Mouse (Mus musculus): ENCODE results near the gene Wbp2nl. TPM values are rescaled to one million over a fixed set of nuclear protein-coding genes. Genes with fewer than 3 reads are reported as not detected.

Wbp2nl gene
- not detected in 2 replicates for polyA plus RNA-seq (2014; fragmentation: Nextera tagmentation; extraction: Ambion mirVana)

DNA sequence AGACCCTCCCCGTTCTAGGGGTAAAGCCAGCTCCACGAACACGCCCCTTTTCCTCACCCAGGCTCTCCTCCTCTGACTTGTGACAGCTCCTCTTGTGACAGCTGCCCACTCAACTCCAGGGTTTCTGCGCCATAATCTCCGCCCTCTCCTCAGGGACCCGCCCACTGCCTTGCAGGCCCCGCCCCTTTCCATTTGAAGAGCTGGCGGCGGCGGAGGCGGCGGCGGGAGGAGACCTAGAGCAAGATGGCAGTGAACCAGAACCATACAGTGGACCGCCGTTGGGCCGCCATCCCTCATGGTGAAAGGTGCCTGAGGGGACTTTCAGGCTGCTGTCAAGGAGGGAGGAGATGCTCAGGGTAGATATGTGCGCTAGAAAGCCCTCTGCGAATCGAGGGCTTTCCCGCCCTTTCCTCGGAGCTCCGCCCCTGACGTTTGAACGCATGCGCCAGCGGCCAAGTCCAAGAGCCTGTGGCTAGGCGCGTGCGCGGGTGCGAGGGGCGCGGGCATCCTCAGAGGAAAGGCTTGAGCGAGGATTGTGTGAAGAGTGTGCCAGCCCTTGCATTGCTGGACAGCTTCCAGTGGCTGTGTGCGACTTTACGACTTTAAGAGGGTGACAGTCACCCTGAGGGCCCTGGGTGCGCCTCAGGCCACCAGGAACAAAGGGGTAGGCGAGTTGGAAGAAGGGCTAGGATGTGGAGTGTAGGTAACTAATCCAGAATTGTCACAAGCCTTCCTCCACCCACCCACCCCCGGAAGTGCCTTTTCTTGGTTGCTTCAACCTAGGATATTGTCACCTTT, at the start of gene Wbp2nl:
Gene Wbp2nl, plus strand, starts transcription at position 191 of the 798 bp plus-strand sequence.
- H3K36me3 ChIP-seq (ENCODE audit: control insufficient read depth, insufficient read depth, low read length): no peaks in the 10 kb centered on the region
- no peak within 1 kb of the TSS for H3K27ac ChIP-seq (ENCODE audit: low read depth, low read length)
- H3K9me3 ChIP-seq (replicated peaks; ENCODE audit: control insufficient read depth, low read length): no peaks in the 10 kb centered on the region
- WGBS: 68% methylated on average over 39 of the region's 39 CpGs
- H3K27me3 ChIP-seq (replicated peaks; ENCODE audit: control insufficient read depth, insufficient read depth, low read length): no peaks in the 10 kb centered on the region
- no peak within 1 kb of the TSS for H3K4me3 ChIP-seq (ENCODE audit: low read depth, low read length)
- DNase-seq (ENCODE audit: low spot score) (no peak), ATAC-seq (no peak)
- H3K4me2 ChIP-seq (ENCODE audit: low read length): no peak within 1 kb of the TSS
- H3K4me1 ChIP-seq (ENCODE audit: control insufficient read depth, insufficient read depth, low read length): no peaks in the 10 kb centered on the region
- H3K9ac ChIP-seq (ENCODE audit: low read length): no peak within 1 kb of the TSS

DNA sequence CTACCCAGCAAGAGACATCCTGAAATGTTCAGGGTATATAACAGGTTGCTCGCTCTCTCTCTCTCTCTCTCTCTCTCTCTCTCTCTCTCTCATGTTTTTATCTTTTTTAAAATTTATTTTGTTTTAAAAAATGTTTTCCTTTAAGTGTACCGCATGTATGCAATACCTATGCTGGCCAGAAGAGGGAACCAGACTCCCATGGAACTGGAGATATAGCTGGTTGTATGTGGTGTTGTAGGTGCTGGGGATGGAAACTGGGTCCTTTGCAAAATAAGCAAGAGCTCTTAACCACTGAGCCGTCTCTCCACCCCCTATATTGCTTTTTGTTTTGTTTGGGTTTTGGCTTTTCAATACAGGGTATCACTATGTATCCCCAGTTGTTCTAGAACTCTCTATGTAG, 47.2 kb upstream of the Wbp2nl start:
- H3K27ac ChIP-seq (ENCODE audit: low read depth, low read length): no peak overlapping the region
- no peaks in the 10 kb centered on the region for H3K27me3 ChIP-seq (replicated peaks; ENCODE audit: control insufficient read depth, insufficient read depth, low read length)
- no peaks in the 10 kb centered on the region for H3K9me3 ChIP-seq (replicated peaks; ENCODE audit: control insufficient read depth, low read length)
- peaks cover 6% of the 10 kb centered on the region for H3K4me1 ChIP-seq (ENCODE audit: control insufficient read depth, insufficient read depth, low read length)
- H3K9ac ChIP-seq (ENCODE audit: low read length): no peak overlapping the region
- ATAC-seq: no peak
- no peak overlapping the region for H3K4me2 ChIP-seq (ENCODE audit: low read length)
- DNase-seq (ENCODE audit: low spot score): no peak
- WGBS: 100% methylated on average over 3 of the region's 3 CpGs
- no peaks in the 10 kb centered on the region for H3K36me3 ChIP-seq (ENCODE audit: control insufficient read depth, insufficient read depth, low read length)
- H3K4me3 ChIP-seq (ENCODE audit: low read depth, low read length): no peak overlapping the region

DNA sequence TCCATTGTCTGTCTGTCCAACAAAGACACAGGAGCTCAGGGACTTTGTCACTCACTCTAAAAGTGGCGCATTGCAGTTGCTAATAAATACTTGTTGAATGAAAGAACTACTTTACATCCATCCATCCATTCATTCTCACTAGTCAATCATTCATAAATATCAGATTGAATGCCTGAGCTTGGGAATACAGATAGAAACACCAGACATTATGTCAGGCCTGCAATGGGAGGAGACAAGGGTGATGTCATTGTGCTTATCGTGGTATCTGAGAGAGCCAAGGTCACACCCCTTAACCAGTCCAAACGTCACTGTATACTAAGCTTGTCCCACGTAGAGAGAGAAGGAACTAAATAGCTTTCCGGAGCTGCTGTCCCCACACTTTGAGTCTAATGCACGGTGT, 46.7 kb upstream of the Wbp2nl start, which contains the start of gene 1500009C09Rik:
Gene 1500009C09Rik, plus strand, starts transcription at position 301 of the 400 bp plus-strand sequence.
- Histone ChIP-seq H3K9me3 (replicated peaks; ENCODE audit: control insufficient read depth, low read length) (no peaks in the 10 kb centered on the region), H3K4me1 (ENCODE audit: control insufficient read depth, insufficient read depth, low read length) (peaks cover 10% of the 10 kb centered on the region), H3K27ac (ENCODE audit: low read depth, low read length) (no peak within 1 kb of the TSS), H3K4me3 (ENCODE audit: low read depth, low read length) (no peak within 1 kb of the TSS), H3K4me2 (ENCODE audit: low read length) (no peak within 1 kb of the TSS), H3K36me3 (ENCODE audit: control insufficient read depth, insufficient read depth, low read length) (no peaks in the 10 kb centered on the region), H3K9ac (ENCODE audit: low read length) (no peak within 1 kb of the TSS), H3K27me3 (replicated peaks; ENCODE audit: control insufficient read depth, insufficient read depth, low read length) (no peaks in the 10 kb centered on the region)
- ATAC-seq (no peak), DNase-seq (ENCODE audit: low spot score) (no peak)
- WGBS: 86% methylated on average over 6 of the region's 6 CpGs

DNA sequence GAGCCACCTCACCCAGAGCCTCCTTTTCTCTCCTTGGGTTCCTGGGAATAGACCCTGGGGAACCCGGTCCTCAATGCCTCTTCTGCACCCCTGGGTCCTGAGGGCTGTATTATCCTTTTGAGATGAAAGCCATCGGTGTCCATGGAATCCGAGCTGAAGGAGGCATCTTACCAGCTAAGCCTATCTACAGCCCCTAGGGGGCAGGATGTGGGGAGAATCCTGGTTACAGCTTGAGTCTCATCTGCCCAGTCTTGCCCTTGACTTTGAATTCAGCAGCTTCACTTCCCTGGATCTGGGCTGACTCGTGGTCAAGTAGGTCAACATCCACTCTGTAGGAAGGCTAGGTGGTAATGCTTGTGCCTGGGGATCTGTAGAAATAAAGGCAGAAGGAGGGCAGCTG, 43.5 kb upstream of the Wbp2nl start:
- Histone ChIP-seq H3K4me1 (ENCODE audit: control insufficient read depth, insufficient read depth, low read length) (peaks cover 15% of the 10 kb centered on the region), H3K36me3 (ENCODE audit: control insufficient read depth, insufficient read depth, low read length) (no peaks in the 10 kb centered on the region), H3K4me2 (ENCODE audit: low read length) (peak overlapping the region; percentile 47), H3K9me3 (replicated peaks; ENCODE audit: control insufficient read depth, low read length) (no peaks in the 10 kb centered on the region), H3K4me3 (ENCODE audit: low read depth, low read length) (no peak overlapping the region), H3K27me3 (replicated peaks; ENCODE audit: control insufficient read depth, insufficient read depth, low read length) (no peaks in the 10 kb centered on the region), H3K27ac (ENCODE audit: low read depth, low read length) (peak overlapping the region; percentile 89), H3K9ac (ENCODE audit: low read length) (no peak overlapping the region)
- ATAC-seq (peak; percentile 6; the same call in 1 of the 2 replicates), DNase-seq (ENCODE audit: low spot score) (peak; percentile 39)
- WGBS: 40% methylated on average over 4 of the region's 4 CpGs

DNA sequence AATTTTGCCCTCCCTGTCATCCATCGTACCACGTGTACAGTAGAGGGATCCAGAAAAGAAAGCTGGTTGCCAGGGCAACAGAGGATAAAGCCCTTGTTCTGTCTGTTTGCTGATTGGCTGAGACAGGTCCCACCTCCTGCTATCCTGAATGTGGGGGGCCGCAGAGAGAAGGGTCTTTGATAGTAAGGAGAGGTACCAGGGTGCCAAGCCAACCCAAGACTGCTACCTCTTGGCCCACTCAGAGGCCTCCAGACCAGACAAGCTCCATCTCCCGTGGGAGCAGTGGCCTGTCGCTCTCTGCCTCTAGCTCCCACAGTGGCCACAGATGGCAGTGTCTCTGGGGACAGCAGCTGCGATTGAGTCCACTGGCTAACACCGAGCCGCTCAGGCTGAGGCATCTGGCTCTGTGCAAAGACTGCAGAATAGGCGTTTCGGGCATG, 42.8 kb upstream of the Wbp2nl start:
- H3K4me1 ChIP-seq (ENCODE audit: control insufficient read depth, insufficient read depth, low read length): peaks cover 15% of the 10 kb centered on the region
- peak overlapping the region; percentile 47 for H3K4me3 ChIP-seq (ENCODE audit: low read depth, low read length)
- no peaks in the 10 kb centered on the region for H3K27me3 ChIP-seq (replicated peaks; ENCODE audit: control insufficient read depth, insufficient read depth, low read length)
- DNase-seq (ENCODE audit: low spot score) (peak; percentile 96), ATAC-seq (peak; percentile 97)
- H3K9me3 ChIP-seq (replicated peaks; ENCODE audit: control insufficient read depth, low read length): no peaks in the 10 kb centered on the region
- peak overlapping the region; percentile 89 for H3K27ac ChIP-seq (ENCODE audit: low read depth, low read length)
- H3K9ac ChIP-seq (ENCODE audit: low read length): peak overlapping the region; percentile 51
- H3K36me3 ChIP-seq (ENCODE audit: control insufficient read depth, insufficient read depth, low read length): no peaks in the 10 kb centered on the region
- WGBS: 4% methylated on average over 10 of the region's 10 CpGs
- peak overlapping the region; percentile 47 for H3K4me2 ChIP-seq (ENCODE audit: low read length)

DNA sequence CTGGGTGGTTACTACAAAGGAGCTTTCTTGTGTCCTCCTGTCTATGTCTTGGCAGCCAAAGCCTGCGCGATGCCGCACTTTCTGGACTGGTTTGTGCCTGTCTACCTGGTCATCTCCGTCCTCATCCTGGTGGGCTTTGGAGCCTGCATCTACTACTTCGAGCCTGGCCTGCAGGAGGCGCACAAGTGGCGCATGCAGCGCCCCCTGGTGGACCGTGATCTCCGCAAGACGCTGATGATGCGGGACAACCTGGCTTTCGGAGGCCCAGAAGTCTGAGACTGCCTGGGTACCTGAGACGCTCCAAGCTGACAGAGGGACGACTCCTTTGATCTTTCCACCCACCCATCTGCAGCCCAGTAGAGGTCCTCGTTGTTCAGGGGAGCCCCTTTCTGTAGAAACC, 39.2 kb upstream of the Wbp2nl start:
- ATAC-seq (no peak), DNase-seq (ENCODE audit: low spot score) (peak; percentile 60)
- 16% methylated on average over 16 of the region's 16 CpGs for WGBS
- no peaks in the 10 kb centered on the region for H3K36me3 ChIP-seq (ENCODE audit: control insufficient read depth, insufficient read depth, low read length)
- H3K27me3 ChIP-seq (replicated peaks; ENCODE audit: control insufficient read depth, insufficient read depth, low read length): no peaks in the 10 kb centered on the region
- no peak overlapping the region for H3K4me3 ChIP-seq (ENCODE audit: low read depth, low read length)
- H3K4me2 ChIP-seq (ENCODE audit: low read length): no peak overlapping the region
- no peak overlapping the region for H3K27ac ChIP-seq (ENCODE audit: low read depth, low read length)
- H3K4me1 ChIP-seq (ENCODE audit: control insufficient read depth, insufficient read depth, low read length): peaks cover 15% of the 10 kb centered on the region
- H3K9me3 ChIP-seq (replicated peaks; ENCODE audit: control insufficient read depth, low read length): no peaks in the 10 kb centered on the region
- H3K9ac ChIP-seq (ENCODE audit: low read length): no peak overlapping the region

DNA sequence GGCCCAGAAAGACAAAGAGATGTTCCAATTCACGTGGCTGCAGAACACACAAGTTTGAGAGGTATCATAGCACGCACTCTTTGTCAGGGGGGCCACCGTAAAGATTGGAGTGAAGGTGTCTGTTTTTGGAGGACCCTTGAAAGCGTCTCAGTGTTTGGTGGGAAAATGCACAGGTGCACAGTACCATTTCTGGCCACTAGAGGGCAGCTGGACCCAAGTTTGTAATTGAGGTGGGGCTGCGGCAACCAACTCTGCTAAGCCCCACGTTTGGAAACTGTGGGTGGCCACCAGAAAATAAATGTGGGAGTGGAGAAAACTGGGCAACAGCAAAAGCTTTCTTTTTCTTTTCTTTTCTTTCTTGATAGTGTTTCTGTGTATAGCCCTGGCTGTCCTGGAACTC, 32.4 kb upstream of the Wbp2nl start:
- WGBS: 7% methylated on average over 6 of the region's 6 CpGs
- Histone ChIP-seq H3K9me3 (replicated peaks; ENCODE audit: control insufficient read depth, low read length) (no peaks in the 10 kb centered on the region), H3K4me1 (ENCODE audit: control insufficient read depth, insufficient read depth, low read length) (peaks cover 9% of the 10 kb centered on the region), H3K27me3 (replicated peaks; ENCODE audit: control insufficient read depth, insufficient read depth, low read length) (no peaks in the 10 kb centered on the region), H3K4me2 (ENCODE audit: low read length) (no peak overlapping the region), H3K36me3 (ENCODE audit: control insufficient read depth, insufficient read depth, low read length) (no peaks in the 10 kb centered on the region), H3K27ac (ENCODE audit: low read depth, low read length) (no peak overlapping the region), H3K9ac (ENCODE audit: low read length) (no peak overlapping the region), H3K4me3 (ENCODE audit: low read depth, low read length) (no peak overlapping the region)
- ATAC-seq (peak; percentile 35), DNase-seq (ENCODE audit: low spot score) (peak; percentile 80)

DNA sequence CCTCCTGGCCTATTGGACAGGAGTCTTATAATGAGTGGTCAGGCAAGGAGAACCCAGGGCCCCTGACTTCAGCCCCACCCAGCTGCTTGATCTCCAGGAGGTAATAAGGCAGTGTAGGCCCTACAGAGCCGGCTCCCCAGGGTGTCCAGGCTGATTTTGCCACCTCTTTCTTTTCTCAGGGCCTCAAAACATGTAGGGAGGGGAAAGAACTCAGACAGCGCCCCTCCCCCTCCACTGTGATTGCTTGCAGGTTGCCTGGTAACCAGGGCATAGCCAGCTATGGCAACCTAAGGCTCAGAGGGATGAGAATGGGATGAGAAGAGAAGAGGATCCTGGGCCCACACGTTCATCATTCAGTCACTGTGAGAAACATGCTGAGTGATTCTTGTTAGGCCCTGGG, 30.6 kb upstream of the Wbp2nl start:
- H3K9ac ChIP-seq (ENCODE audit: low read length): no peak overlapping the region
- WGBS: 15% methylated on average over 3 of the region's 3 CpGs

DNA sequence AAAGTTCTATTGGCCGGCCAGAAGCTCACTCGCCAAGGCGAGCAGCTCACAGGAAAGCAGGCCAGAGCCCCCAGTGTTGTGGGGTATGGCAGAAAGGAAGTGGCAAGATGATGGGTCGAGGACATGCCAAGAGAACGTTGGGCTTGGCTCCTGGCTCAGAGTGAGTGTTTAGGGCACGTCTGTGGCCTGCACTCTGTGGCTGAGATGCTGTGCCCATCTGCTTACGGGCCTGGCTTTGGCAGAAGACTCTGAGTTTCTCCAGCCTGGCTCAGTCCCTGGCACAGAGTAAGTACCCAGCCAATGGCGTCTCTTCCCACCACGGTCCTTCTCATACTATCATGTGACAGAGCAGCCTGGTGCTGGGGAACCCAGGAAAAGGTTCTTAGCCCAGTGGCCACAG, 30.0 kb upstream of the Wbp2nl start:
- H3K27me3 ChIP-seq (replicated peaks; ENCODE audit: control insufficient read depth, insufficient read depth, low read length): no peaks in the 10 kb centered on the region; the same call in 1 of the 2 replicates
- peaks cover 11% of the 10 kb centered on the region for H3K4me1 ChIP-seq (ENCODE audit: control insufficient read depth, insufficient read depth, low read length)
- H3K4me2 ChIP-seq (ENCODE audit: low read length): no peak overlapping the region
- DNase-seq (ENCODE audit: low spot score): no peak
- H3K27ac ChIP-seq (ENCODE audit: low read depth, low read length): peak overlapping the region; percentile 30; the same call in 1 of the 2 replicates
- no peaks in the 10 kb centered on the region for H3K9me3 ChIP-seq (replicated peaks; ENCODE audit: control insufficient read depth, low read length)
- no peaks in the 10 kb centered on the region for H3K36me3 ChIP-seq (ENCODE audit: control insufficient read depth, insufficient read depth, low read length)
- 81% methylated on average over 9 of the region's 9 CpGs for WGBS
- H3K9ac ChIP-seq (ENCODE audit: low read length): no peak overlapping the region
- H3K4me3 ChIP-seq (ENCODE audit: low read depth, low read length): no peak overlapping the region
- no peak for ATAC-seq

More for the DNA sequence above, 30.6 kb upstream of the Wbp2nl start:
- no peaks in the 10 kb centered on the region for H3K9me3 ChIP-seq (replicated peaks; ENCODE audit: control insufficient read depth, low read length)
- H3K4me2 ChIP-seq (ENCODE audit: low read length): no peak overlapping the region
- peaks cover 11% of the 10 kb centered on the region for H3K4me1 ChIP-seq (ENCODE audit: control insufficient read depth, insufficient read depth, low read length)
- DNase-seq (ENCODE audit: low spot score): peak; percentile 72
- H3K27ac ChIP-seq (ENCODE audit: low read depth, low read length): peak overlapping the region; percentile 56; the same call in 1 of the 2 replicates
- H3K27me3 ChIP-seq (replicated peaks; ENCODE audit: control insufficient read depth, insufficient read depth, low read length): no peaks in the 10 kb centered on the region; the same call in 1 of the 2 replicates
- no peak overlapping the region for H3K4me3 ChIP-seq (ENCODE audit: low read depth, low read length)
- ATAC-seq: peak; percentile 30; the same call in 1 of the 2 replicates
- H3K36me3 ChIP-seq (ENCODE audit: control insufficient read depth, insufficient read depth, low read length): no peaks in the 10 kb centered on the region
